Mouse (Mus musculus): Measurements from ENCODE around the gene Ak7. TPM values are rescaled to one million over a fixed set of nuclear protein-coding genes. Genes with fewer than 3 reads are reported as not detected.

The Ak7 gene
- polyA plus RNA-seq, 1 experiment from 2014 or later, result 4.1 TPM

DNA sequence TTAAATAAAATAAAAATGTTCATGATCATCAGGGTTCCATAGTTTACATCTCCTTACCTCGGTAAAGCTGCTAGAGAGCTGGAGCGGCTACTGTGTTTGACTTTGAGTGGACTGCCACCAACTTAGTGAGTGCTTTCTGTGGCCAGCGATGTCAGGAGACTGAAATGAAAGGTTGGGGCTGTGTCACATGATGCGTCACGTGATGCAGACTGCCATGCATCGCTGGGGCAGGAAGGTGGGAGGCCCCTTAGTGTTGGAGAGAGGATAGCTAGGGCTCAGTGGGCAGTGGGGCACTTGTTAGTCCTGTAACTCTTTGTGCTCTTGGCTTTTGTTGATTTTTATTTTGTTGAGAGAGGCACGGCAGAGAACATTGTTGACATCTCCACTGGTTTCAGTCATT is 9.9 kb upstream of the Ak7 start:
- Histone ChIP-seq H3K9me3 (replicated peaks; ENCODE audit: low read length) (no peaks in the 10 kb centered on the region), H3K4me2 (ENCODE audit: low read length) (no peak overlapping the region), H3K36me3 (ENCODE audit: insufficient read depth, low read length) (0 out of 2 replicates have a peak, but pooled peaks cover 3% of the 10 kb centered on the region), H3K4me3 (replicated peaks; ENCODE audit: low read depth, low read length) (no peak overlapping the region), H3K9ac (ENCODE audit: low read depth, low read length) (no peak overlapping the region), H3K27ac (no peak overlapping the region), H3K27me3 (ENCODE audit: insufficient read depth, low read length) (no peaks in the 10 kb centered on the region), H3K4me1 (replicated peaks; ENCODE audit: insufficient read depth, low read length) (no peaks in the 10 kb centered on the region)
- TF ChIP-seq CTCF (IDR thresholded peaks at IDR 0.05; ENCODE audit: low read depth), result no peak
- WGBS, result 88% methylated on average over 7 of the region's 7 CpGs
- DNase-seq (ENCODE audit: low spot score) (no peak), ATAC-seq (replicated peaks; ENCODE audit: low FRiP score, low read depth) (no peak)

GRCm38 (mm10) chr12:105697104-105697780 is 8.5 kb upstream of the Ak7 start:
- H3K27me3 ChIP-seq (ENCODE audit: insufficient read depth, low read length), result no peaks in the 10 kb centered on the region
- H3K4me3 ChIP-seq (replicated peaks; ENCODE audit: low read depth, low read length), result no peak overlapping the region
- no peaks in the 10 kb centered on the region; the same call in 1 of the 2 replicates for H3K36me3 ChIP-seq (ENCODE audit: insufficient read depth, low read length)
- WGBS, result 83% methylated on average over 8 of the region's 8 CpGs
- H3K27ac ChIP-seq, result no peak overlapping the region
- H3K9ac ChIP-seq (ENCODE audit: low read depth, low read length), result no peak overlapping the region
- H3K4me2 ChIP-seq (ENCODE audit: low read length), result no peak overlapping the region
- ATAC-seq (replicated peaks; ENCODE audit: low FRiP score, low read depth), result no peak
- H3K9me3 ChIP-seq (replicated peaks; ENCODE audit: low read length), result no peaks in the 10 kb centered on the region
- DNase-seq (ENCODE audit: low spot score), result no peak
- H3K4me1 ChIP-seq (replicated peaks; ENCODE audit: insufficient read depth, low read length), result no peaks in the 10 kb centered on the region
- no peak for TF ChIP-seq CTCF (IDR thresholded peaks at IDR 0.05; ENCODE audit: low read depth)

- Histone ChIP-seq H3K4me3 (replicated peaks; ENCODE audit: low read depth, low read length) (no peak overlapping the region), H3K4me2 (ENCODE audit: low read length) (no peak overlapping the region), H3K27ac (no peak overlapping the region), H3K9ac (ENCODE audit: low read depth, low read length) (no peak overlapping the region), H3K4me1 (replicated peaks; ENCODE audit: insufficient read depth, low read length) (peaks cover 2% of the 10 kb centered on the region; the same call in 1 of the 2 replicates), H3K9me3 (replicated peaks; ENCODE audit: low read length) (no peaks in the 10 kb centered on the region), H3K27me3 (ENCODE audit: insufficient read depth, low read length) (no peaks in the 10 kb centered on the region), H3K36me3 (ENCODE audit: insufficient read depth, low read length) (no peaks in the 10 kb centered on the region; the same call in 1 of the 2 replicates)
- ATAC-seq (replicated peaks; ENCODE audit: low FRiP score, low read depth) (no peak), DNase-seq (ENCODE audit: low spot score) (no peak)
- no peak for TF ChIP-seq CTCF (IDR thresholded peaks at IDR 0.05; ENCODE audit: low read depth)
- WGBS, result 89% methylated on average over 12 of the region's 12 CpGs
These were observed 5.3 kb upstream of the Ak7 start for GRCm38 (mm10) chr12:105700433-105700832.

- TF ChIP-seq CTCF (IDR thresholded peaks at IDR 0.05; ENCODE audit: low read depth), result no peak
- H3K27ac ChIP-seq, result no peak overlapping the region
- H3K4me1 ChIP-seq (replicated peaks; ENCODE audit: insufficient read depth, low read length), result no peaks in the 10 kb centered on the region
- H3K27me3 ChIP-seq (ENCODE audit: insufficient read depth, low read length), result no peaks in the 10 kb centered on the region
- H3K4me3 ChIP-seq (replicated peaks; ENCODE audit: low read depth, low read length), result no peak overlapping the region
- ATAC-seq (replicated peaks; ENCODE audit: low FRiP score, low read depth) (no peak), DNase-seq (ENCODE audit: low spot score) (no peak)
- H3K4me2 ChIP-seq (ENCODE audit: low read length), result no peak overlapping the region
- WGBS, result 65% methylated on average over 17 of the region's 17 CpGs
- no peaks in the 10 kb centered on the region for H3K36me3 ChIP-seq (ENCODE audit: insufficient read depth, low read length)
- no peaks in the 10 kb centered on the region for H3K9me3 ChIP-seq (replicated peaks; ENCODE audit: low read length)
- H3K9ac ChIP-seq (ENCODE audit: low read depth, low read length), result no peak overlapping the region
These were observed 12.8 kb downstream of the Ak7 start for GRCm38 (mm10) chr12:105718616-105719015.

DNA sequence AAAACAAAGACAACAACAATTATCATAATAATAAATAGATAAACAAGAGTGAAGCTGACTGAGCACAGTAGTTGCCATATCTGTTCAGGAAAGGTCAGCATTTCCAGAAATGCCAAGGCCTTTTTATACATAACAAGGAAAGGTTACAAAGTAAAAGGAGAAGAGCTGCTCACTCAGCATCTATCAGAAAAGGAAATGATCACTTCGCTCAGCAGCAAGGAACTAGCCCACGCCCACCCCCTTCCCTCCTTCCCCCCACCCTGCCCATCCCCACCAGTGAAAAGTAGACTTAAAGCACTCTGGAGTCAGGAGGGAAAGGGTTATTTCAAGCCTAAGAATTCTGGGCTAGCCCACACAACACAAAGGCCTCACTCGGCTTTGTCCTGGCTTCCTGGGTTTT is 14.4 kb downstream of the Ak7 start:
- ATAC-seq (replicated peaks; ENCODE audit: low FRiP score, low read depth) (no peak), DNase-seq (ENCODE audit: low spot score) (no peak)
- Histone ChIP-seq H3K27me3 (ENCODE audit: insufficient read depth, low read length) (no peaks in the 10 kb centered on the region), H3K4me2 (ENCODE audit: low read length) (no peak overlapping the region), H3K4me3 (replicated peaks; ENCODE audit: low read depth, low read length) (no peak overlapping the region), H3K9ac (ENCODE audit: low read depth, low read length) (no peak overlapping the region), H3K9me3 (replicated peaks; ENCODE audit: low read length) (no peaks in the 10 kb centered on the region), H3K36me3 (ENCODE audit: insufficient read depth, low read length) (no peaks in the 10 kb centered on the region), H3K27ac (no peak overlapping the region), H3K4me1 (replicated peaks; ENCODE audit: insufficient read depth, low read length) (no peaks in the 10 kb centered on the region)
- no peak for TF ChIP-seq CTCF (IDR thresholded peaks at IDR 0.05; ENCODE audit: low read depth)
- WGBS, result 63% methylated on average over 3 of the region's 3 CpGs

DNA sequence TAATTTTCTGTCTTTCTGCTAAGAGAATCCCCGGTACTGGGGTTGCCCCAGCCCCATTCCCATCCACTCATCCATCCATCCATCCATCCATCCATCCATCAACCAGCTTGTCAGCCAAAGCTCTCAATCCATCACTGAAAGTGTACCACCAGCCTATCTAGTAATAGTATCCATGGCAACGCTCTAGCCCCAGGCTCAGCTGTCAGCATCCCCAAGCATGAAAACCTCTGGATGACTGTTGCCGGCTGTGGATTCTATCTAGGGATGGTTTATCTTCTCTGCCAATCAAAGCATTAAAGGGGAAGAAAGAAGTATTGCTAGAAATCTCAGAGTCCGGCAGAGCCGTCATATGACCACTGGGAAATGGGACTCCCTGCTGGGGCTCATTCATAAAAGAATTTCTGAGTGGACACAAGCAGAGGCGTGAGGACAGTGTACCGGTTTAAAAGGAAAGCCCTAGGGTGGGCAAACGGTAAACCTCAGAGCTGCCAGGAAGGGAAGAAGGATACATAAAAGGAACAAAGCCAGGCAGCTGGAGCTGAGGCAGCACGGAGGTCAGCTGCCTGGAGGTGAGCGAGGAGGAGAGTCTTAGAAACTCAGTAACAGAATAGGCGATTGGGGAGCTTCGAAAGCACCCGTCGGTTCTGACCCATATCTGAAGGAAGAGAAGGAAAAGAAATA is 15.8 kb downstream of the Ak7 start:
- no peaks in the 10 kb centered on the region for H3K4me1 ChIP-seq (replicated peaks; ENCODE audit: insufficient read depth, low read length)
- H3K9me3 ChIP-seq (replicated peaks; ENCODE audit: low read length), result no peaks in the 10 kb centered on the region
- no peak overlapping the region for H3K27ac ChIP-seq
- H3K27me3 ChIP-seq (ENCODE audit: insufficient read depth, low read length), result no peaks in the 10 kb centered on the region
- ATAC-seq (replicated peaks; ENCODE audit: low FRiP score, low read depth) (no peak), DNase-seq (ENCODE audit: low spot score) (no peak)
- no peak overlapping the region for H3K4me3 ChIP-seq (replicated peaks; ENCODE audit: low read depth, low read length)
- 63% methylated on average over 14 of the region's 14 CpGs for WGBS
- TF ChIP-seq CTCF (IDR thresholded peaks at IDR 0.05; ENCODE audit: low read depth), result no peak
- H3K4me2 ChIP-seq (ENCODE audit: low read length), result no peak overlapping the region
- H3K36me3 ChIP-seq (ENCODE audit: insufficient read depth, low read length), result no peaks in the 10 kb centered on the region
- H3K9ac ChIP-seq (ENCODE audit: low read depth, low read length), result no peak overlapping the region

Data from kidney, postnatal 0 days (tissue).